Mouse (Mus musculus): ENCODE measurements around the gene Smarcc2.
A peak's percentile ranks its signal among the peaks of the same experiment; 100 is the strongest.

Gene Smarcc2

GRCm38 (mm10) chr10:128458719-128459408 lies at the start of gene Smarcc2:
Gene Smarcc2, plus strand, starts transcription at chr10:128459248.
- peak; percentile 88 for DNase-seq (ENCODE audit: low spot score)

GRCm38 (mm10) chr10:128409692-128410559 lies 49.1 kb upstream of the Smarcc2 start:
- peak; percentile 98 for DNase-seq (ENCODE audit: low spot score)

- no peak for DNase-seq (ENCODE audit: low spot score)
Measured at GRCm38 (mm10) chr10:128410560-128410845, 48.5 kb upstream of the Smarcc2 start.

DNA sequence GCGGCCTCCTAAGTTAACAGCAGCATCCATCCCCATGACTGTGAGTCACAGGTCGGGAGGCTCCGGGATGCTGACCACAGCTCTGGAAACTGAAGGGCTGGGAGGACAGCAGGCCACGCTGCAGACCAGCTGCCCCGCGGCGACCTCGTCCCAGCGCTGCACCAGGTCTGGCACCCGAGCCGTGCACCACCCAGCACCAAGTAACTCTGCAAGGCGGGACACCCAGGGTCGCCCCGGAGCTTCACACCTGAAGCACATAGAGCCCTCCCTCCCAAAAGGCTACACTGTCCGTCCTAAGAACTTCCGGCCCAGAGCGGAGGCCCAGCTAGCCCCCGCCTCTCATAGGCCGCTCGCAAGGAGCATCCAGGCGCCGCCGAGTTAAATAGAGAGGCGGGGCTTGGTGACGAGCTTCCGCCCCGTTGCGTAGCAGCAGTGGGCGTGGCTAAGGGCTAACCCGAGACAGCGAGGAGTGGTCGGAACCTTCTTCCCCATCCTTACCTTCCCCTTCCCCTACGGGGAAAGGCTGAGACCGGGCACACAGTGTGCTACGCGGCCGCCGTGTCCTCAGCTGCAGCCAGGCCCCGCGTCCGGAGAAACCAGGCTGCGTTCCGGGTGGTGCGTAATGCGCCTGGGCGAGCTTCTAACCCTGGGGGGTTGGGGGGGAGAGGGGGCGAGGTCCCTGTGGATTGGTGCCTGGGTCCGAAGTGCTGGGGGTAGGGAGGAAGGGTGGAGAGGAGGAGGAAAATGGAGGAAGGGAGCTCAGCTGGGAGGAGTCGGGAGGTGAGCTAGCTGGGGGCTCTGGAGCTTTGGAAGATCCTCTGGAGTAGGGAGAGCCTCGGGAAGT lies 47.6 kb upstream of the Smarcc2 start, which contains the start of the genes Nabp2 and Rnf41:
TSS of gene Nabp2 (minus strand) at position 282 of the 844 bp plus-strand sequence.
TSS of gene Rnf41 (plus strand) at position 447 of the 844 bp plus-strand sequence.
- DNase-seq (ENCODE audit: low spot score): peak; percentile 97

- DNase-seq (ENCODE audit: low spot score): peak; percentile 24
Measured at GRCm38 (mm10) chr10:128412055-128412381, 47.0 kb upstream of the Smarcc2 start.

- DNase-seq (ENCODE audit: low spot score): no peak
Measured at GRCm38 (mm10) chr10:128412558-128412957, 46.5 kb upstream of the Smarcc2 start.

GRCm38 (mm10) chr10:128413076-128413475 lies 46.0 kb upstream of the Smarcc2 start:
- no peak for DNase-seq (ENCODE audit: low spot score)

DNA sequence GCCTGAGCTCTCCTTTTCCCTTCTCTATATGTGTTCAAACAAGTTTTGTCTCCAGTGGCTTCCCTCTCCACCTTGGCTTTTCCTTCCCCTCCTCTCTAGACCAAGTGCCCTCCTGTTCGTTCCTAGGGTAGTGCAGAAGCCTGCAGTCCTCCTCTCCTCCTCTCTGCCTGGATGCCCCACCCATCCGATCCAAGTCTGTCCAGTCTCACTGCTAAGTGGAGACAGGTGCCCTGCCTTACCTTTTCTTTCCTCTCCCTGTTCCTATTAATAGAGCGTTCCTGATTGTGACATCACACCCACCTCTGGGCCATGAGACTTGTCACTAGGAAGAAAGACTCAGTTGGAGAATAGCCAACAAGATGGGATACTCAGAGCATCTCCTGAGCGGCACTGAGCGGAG lies 44.2 kb upstream of the Smarcc2 start:
- no peak for DNase-seq (ENCODE audit: low spot score)

GRCm38 (mm10) chr10:128422426-128422825 lies 36.6 kb upstream of the Smarcc2 start:
- DNase-seq (ENCODE audit: low spot score): no peak

DNA sequence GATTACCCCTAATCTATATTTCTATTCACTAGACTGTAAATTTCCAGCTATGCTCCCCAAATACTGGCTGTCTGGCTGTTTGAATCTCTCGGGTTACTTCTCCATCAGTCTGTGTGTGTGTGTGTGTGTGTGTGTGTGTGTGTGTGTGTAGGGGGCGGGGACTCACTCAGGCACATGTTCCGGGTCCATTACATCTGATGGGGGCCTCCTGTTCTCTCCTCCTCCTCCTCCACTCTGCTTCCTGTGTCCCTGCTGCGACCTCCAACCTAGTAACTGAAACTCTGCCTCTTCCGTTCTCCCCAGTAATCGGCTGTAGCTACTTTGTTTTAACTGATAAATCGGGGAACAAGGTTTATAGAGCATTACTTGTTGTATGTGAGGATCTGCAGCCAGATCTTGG lies 34.4 kb upstream of the Smarcc2 start:
- DNase-seq (ENCODE audit: low spot score): no peak

DNA sequence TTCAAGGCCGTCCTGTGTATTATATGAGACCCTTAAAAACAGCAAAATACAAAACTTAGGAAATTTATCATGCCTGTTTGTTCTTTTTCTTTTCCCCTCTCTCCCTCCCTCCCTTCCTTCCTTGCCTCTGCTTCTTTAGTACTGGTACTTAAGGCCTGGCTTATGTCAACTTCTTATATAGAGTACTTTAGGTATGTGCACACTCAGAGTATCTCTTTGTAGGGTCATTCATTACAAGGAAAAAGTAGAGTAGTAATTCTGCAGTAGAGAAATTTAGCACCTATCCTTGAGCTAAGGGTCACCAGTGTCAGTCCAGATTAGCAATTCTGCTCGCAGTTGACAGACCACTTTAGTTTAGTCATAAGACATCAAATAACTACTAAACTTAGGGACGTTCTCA lies 33.8 kb upstream of the Smarcc2 start:
- DNase-seq (ENCODE audit: low spot score): no peak

DNA sequence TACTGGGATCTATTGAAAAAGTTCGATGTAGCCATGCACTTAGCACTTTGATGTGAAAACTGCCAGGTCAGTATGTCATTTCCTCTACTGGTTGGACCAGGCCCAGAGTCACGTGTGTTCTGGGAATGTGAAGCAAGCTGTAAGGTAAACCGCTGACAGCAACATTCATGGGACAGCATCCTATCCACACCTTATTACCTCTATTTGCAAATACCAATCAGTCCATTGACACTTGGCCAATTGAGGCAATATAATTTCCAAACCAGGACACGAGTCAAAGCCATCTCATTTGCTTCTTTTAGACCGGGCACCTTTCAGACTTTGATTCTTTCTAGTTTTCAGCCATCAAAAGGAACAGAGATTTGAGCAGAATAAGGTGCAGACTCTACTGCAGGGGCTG lies 30.0 kb upstream of the Smarcc2 start:
- DNase-seq (ENCODE audit: low spot score): no peak

DNA sequence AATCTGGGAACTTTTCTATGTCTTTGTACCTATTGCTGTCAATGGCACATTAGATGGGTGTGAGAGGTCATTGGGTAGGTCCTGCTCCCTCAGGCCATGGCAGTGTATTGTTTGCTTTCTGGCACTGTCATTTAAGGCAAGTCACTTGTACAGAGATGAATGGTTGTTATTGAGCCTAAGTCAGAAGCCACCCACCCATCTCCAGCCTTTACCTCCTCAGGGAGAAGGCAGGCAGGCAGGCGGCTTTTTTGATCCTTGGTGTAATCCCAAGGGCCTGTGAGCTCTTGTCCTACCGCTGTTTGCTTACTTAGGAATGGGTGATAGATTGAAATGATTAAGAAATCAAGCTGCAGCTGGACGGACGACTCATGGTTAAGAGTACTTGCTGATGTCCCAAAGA lies 29.6 kb upstream of the Smarcc2 start:
- DNase-seq (ENCODE audit: low spot score): no peak

DNA sequence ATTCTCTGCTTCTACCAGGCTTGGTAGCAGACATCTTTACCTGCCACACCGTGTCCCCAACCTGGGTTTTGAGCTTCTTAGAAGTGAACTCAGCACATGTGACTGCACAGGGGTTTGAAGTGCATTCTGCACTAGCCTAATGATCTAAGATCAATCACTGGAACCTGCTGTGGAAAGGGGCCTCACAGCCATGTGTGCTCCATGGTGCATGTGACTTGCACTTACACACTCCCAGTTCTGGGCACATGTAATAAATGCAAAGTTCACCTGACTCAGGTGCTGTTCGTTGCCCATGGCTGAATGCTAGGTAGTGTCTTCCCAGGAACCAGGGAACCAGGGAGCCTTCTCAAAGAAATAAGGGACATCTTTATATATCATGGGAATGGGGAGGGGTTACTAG lies 25.6 kb upstream of the Smarcc2 start:
- no peak for DNase-seq (ENCODE audit: low spot score)

DNA sequence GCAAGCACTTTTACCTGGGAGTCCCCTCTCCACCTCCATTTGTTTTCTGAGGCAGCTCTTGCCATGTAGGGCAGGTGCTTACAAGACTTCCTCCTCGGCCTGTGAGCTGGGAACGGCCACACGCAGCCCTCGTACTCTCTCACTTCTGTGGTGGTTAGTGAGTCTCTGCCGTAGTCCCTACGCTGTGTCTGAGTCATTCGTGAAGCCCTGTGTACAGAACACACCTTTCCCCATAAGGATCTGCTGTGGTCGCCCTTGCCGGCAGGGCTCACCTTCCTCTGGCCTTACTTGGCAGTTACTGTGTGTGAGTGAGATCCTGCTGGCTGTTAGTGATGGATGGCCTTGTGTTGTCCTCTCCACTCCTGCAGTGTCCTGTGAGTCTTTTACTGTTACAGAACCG lies 24.4 kb upstream of the Smarcc2 start:
- peak; percentile 43 for DNase-seq (ENCODE audit: low spot score)

DNA sequence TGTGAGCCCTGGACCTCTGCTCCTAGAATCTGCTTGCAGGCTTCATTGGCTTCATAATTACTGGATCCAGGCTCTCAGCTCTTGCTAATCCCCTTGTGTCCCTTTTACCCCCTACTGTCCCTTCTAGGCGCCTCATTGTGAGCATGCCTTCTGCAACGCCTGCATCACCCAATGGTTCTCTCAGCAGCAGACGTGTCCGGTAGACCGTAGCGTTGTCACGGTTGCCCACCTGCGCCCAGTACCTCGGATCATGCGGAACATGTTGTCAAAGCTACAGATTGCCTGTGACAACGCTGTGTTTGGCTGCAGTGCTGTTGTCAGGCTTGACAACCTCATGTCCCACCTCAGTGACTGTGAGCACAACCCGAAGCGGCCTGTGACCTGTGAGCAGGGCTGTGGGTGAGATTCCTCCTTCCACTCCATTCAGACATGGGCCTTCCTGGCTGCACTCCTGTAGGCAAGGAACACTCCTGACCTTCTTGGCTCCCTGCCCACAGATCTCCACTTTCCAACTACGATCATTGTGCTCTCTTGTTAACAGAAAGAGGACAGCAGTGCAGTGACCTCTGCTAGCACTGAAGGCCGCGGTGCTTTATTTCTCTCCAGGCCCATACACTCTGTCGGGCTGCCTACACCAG lies 23.7 kb upstream of the Smarcc2 start:
- peak; percentile 50 for DNase-seq (ENCODE audit: low spot score)

DNA sequence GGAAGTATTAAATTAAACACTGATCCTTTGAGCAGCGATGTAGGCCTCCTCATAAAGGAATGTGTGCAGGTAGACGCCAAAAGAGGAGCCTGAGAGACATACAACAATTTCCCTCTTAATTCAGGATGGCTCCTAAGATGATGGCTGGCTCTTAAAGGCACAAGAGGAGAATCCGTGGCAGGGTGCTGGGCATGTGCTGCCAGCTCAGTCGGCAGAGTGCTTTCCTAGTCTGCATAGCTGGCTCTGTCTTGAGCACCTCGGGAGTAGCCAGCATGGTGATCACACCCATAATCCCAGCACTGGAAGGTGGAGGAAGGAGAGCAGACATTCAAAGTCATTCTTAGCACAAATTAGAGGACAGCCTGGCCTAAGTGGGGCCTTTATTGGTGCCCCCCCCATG lies 23.2 kb upstream of the Smarcc2 start:
- no peak for DNase-seq (ENCODE audit: low spot score)

GRCm38 (mm10) chr10:128436376-128436775 lies 22.7 kb upstream of the Smarcc2 start:
- no peak for DNase-seq (ENCODE audit: low spot score)

DNA sequence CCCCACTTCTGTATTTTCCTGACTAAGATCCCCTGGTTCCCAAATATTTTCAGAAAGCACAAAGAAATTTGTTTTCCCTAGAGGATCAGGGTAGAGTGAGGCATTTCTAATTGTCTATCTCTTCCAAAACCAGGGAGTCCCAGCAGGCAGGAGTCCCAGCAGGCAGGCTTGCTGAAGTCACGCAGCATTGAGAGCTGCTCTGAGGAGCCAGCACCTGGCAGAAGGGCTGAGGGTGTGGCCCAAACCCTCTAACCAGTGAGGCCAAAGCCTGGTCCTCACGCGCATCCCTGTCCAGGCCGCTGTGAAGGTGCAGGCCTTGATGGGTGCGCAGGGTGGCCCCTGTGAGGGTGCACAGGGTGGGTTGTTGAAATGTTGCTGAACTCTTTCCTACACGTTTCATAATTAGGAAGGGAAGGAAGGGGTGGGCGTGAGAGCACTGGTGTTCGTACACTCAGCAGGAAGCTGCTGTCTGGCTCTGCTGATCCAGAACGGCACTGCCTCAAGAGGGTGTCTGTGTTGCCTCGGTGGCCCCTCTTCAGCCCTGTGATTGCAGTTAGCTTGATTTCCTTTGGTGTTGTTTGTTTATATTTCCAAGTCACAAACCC lies 20.3 kb upstream of the Smarcc2 start:
- no peak for DNase-seq (ENCODE audit: low spot score)

- no peak for DNase-seq (ENCODE audit: low spot score)
Measured at GRCm38 (mm10) chr10:128440407-128440806, 18.6 kb upstream of the Smarcc2 start.

GRCm38 (mm10) chr10:128441324-128442119 lies 17.5 kb upstream of the Smarcc2 start:
- DNase-seq (ENCODE audit: low spot score): no peak
